Mouse (Mus musculus): ENCODE results near the gene Nup93. TPM values are rescaled to one million over a fixed set of nuclear protein-coding genes. Genes with fewer than 3 reads are reported as not detected.
A peak's percentile ranks its signal among the peaks of the same experiment; 100 is the strongest.
"Not testable (repeated sequence)": the region's sequence is repeated elsewhere in the genome, so short reads cannot be mapped to it uniquely, and the experiment has no call there.

Gene Nup93
- polyA plus RNA-seq (2014; fragmentation: Nextera tagmentation; extraction: Ambion mirVana) = 118 and 121 TPM in 2 replicates

DNA sequence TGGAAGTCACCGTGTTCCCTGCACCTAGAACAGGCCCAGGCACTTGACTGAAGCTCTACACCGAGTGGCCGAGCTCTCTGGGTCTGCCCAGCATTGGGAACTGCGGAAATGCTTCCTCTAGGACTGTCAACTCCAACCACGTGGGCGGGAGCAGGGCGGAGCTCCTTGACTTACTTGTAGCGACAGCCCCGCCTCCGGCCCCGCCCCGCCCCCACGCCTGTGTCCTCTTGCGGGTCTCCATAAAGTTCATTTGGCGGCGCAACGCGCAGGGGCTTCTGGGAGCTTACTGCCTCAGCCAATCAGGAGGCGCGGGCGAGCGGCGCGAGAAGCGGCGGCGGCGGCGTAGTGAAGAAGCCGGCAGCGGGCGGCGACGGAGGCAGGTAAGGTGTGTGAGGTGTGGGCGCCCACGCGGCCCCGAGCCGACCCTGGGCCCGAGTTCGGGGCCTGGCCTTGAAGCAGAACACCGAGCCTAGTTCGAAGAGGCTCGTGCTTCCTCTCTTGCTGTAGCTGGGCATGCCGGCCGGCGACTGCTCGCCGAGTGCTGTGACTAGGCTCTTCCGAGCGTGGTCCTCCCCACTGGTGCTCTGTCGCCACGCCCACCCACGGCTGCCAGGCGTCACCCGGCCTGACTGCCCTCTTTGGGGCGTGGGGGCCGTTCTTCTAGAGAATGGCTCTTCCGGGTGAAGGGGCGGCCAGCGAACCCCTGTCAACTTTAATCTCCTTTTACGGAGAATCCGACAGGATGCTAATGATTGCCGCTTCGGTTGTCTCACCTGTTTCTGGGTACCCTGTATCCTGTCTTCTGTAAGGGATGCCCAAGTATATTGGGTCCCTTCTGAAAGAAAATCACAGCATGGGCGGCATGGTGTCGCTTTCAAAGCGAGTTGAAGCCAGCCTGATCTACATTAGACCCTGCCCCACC is at the start of gene Nup93:
Gene Nup93 (plus strand): TSS at position 313 of the 922 bp plus-strand sequence.
- Histone ChIP-seq H3K9me3 (ENCODE audit: control insufficient read depth, low read length) (no peaks in the 10 kb centered on the region), H3K4me1 (ENCODE audit: control insufficient read depth, insufficient read depth, low read length) (peaks cover 8% of the 10 kb centered on the region), H3K4me2 (peak within 1 kb of the TSS; percentile 90), H3K4me3 (ENCODE audit: low read depth, low read length) (peak within 1 kb of the TSS; percentile 86), H3K9ac (ENCODE audit: low read length) (peak within 1 kb of the TSS; percentile 84), H3K27me3 (ENCODE audit: control insufficient read depth, insufficient read depth, low read length) (no peaks in the 10 kb centered on the region; the same call in 1 of the 2 replicates), H3K27ac (ENCODE audit: low read depth, low read length) (no peak within 1 kb of the TSS), H3K36me3 (ENCODE audit: control insufficient read depth, insufficient read depth, low read length) (no peaks in the 10 kb centered on the region)
- peak; percentile 98 for ATAC-seq (ENCODE audit: low FRiP score)
- under 1% methylated on average over 67 of the region's 68 CpGs for WGBS
- peak; percentile 100 for DNase-seq (ENCODE audit: low spot score, missing footprints)

DNA sequence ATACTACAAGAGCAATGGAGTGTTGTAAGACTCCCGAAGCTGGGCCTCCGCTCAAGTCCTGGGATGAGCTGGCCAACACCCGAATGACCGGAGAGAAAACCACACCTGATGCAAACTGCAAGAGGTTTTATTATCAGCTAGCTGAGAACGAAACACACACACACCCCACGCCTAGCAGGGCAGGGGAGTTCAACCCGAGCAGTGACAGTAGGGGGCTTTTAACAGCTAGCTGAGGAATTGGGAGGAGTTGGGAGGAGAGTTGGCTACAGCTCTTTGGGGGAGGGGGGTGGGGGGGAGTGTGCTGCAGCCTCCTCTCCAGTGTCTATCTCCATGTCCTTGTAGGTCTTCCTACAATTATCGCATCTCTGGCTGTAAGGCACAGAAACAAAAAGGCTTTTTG is 48.6 kb upstream of the Nup93 start:
- not testable (repeated sequence) for H3K4me1 ChIP-seq (ENCODE audit: control insufficient read depth, insufficient read depth, low read length); ATAC-seq (ENCODE audit: low FRiP score); H3K4me3 ChIP-seq (ENCODE audit: low read depth, low read length); H3K27me3 ChIP-seq (ENCODE audit: control insufficient read depth, insufficient read depth, low read length); H3K9ac ChIP-seq (ENCODE audit: low read length); H3K36me3 ChIP-seq (ENCODE audit: control insufficient read depth, insufficient read depth, low read length); H3K9me3 ChIP-seq (ENCODE audit: control insufficient read depth, low read length); H3K27ac ChIP-seq (ENCODE audit: low read depth, low read length); H3K4me2 ChIP-seq
- peak; percentile 59 for DNase-seq (ENCODE audit: low spot score, missing footprints)
- WGBS = 77% methylated on average over 8 of the region's 8 CpGs

DNA sequence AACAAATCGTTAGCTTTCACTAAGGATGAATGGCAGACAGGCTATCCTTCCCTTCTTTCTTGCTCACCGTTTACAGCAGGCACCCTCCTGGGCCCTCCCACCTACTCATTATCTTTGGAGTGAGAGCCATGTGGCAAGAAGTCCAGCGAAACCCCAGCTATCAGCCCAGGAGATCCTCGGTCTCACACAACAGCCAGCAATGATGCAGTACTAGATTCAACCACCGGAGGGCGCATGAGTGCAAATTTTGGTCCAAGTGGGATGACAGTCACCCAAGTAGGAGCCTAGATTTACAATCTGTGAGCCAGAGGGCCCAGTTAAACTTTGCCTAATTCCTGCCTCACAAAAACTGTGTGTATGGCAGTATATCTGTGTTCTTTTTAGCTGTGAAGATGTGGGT is 47.1 kb upstream of the Nup93 start:
- no peaks in the 10 kb centered on the region for H3K9me3 ChIP-seq (ENCODE audit: control insufficient read depth, low read length)
- H3K4me3 ChIP-seq (ENCODE audit: low read depth, low read length) = no peak overlapping the region
- no peaks in the 10 kb centered on the region for H3K36me3 ChIP-seq (ENCODE audit: control insufficient read depth, insufficient read depth, low read length)
- no peak overlapping the region for H3K9ac ChIP-seq (ENCODE audit: low read length)
- ATAC-seq (ENCODE audit: low FRiP score) (peak; percentile 58), DNase-seq (ENCODE audit: low spot score, missing footprints) (peak; percentile 100)
- no peak overlapping the region for H3K4me2 ChIP-seq
- no peak overlapping the region for H3K27ac ChIP-seq (ENCODE audit: low read depth, low read length)
- WGBS = 2% methylated on average over 6 of the region's 6 CpGs
- peaks cover 6% of the 10 kb centered on the region for H3K4me1 ChIP-seq (ENCODE audit: control insufficient read depth, insufficient read depth, low read length)
- peaks cover 22% of the 10 kb centered on the region for H3K27me3 ChIP-seq (ENCODE audit: control insufficient read depth, insufficient read depth, low read length)

DNA sequence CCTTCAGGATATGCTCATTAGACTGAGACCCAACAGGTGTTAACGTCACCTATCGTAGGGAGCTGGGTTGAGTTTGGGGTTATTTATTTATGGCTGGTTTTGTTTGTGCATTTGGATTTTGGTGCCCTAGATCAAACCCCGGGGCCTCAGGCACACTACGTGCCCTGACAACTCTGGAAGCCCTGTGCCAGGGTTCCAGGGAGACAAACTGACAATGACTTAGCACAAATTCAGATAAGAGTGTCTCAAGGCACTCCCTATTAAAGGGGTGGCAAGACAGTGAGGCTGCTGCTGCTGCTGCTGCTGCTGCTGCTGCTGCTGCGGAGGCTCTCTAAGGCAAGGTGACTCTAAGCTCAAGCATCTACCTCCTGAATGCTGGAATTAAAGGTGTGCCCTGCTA is 44.8 kb upstream of the Nup93 start:
- 93% methylated on average over 5 of the region's 5 CpGs for WGBS
- Histone ChIP-seq H3K27ac (ENCODE audit: low read depth, low read length) (no peak overlapping the region), H3K27me3 (ENCODE audit: control insufficient read depth, insufficient read depth, low read length) (peaks cover 44% of the 10 kb centered on the region)

DNA sequence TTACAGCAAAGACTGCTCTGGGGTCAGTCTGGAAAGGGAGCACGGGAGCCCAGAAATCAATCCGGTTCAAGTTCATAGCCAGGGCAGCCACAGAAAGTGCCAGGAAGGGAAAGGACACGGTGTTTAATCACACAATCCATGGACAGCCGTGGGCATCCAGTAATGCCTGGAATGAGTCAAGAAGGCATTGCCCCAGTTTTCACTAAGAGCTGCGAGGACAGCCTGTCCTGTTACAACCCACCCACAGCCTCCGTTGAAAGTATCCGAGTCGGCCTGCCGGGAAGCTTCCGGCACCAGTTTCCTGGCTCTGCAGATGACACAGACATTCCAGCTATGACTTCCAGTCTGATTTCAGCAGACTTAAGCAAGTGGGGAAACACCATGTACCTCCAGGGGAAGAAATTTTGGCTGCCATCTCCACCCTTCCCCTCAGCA is 43.0 kb upstream of the Nup93 start:
- no peak overlapping the region for H3K4me2 ChIP-seq
- DNase-seq (ENCODE audit: low spot score, missing footprints) = no peak
- peaks cover 52% of the 10 kb centered on the region for H3K27me3 ChIP-seq (ENCODE audit: control insufficient read depth, insufficient read depth, low read length)
- H3K4me1 ChIP-seq (ENCODE audit: control insufficient read depth, insufficient read depth, low read length) = peaks cover 16% of the 10 kb centered on the region
- H3K9ac ChIP-seq (ENCODE audit: low read length) = no peak overlapping the region
- no peak for ATAC-seq (ENCODE audit: low FRiP score)
- 51% methylated on average over 10 of the region's 10 CpGs for WGBS
- no peak overlapping the region for H3K4me3 ChIP-seq (ENCODE audit: low read depth, low read length)
- no peak overlapping the region for H3K27ac ChIP-seq (ENCODE audit: low read depth, low read length)
- no peaks in the 10 kb centered on the region for H3K9me3 ChIP-seq (ENCODE audit: control insufficient read depth, low read length)
- H3K36me3 ChIP-seq (ENCODE audit: control insufficient read depth, insufficient read depth, low read length) = no peaks in the 10 kb centered on the region

More for the DNA sequence above, 44.8 kb upstream of the Nup93 start:
- no peak for DNase-seq (ENCODE audit: low spot score, missing footprints)
- H3K36me3 ChIP-seq (ENCODE audit: control insufficient read depth, insufficient read depth, low read length) = no peaks in the 10 kb centered on the region
- no peaks in the 10 kb centered on the region for H3K9me3 ChIP-seq (ENCODE audit: control insufficient read depth, low read length)
- no peak overlapping the region for H3K4me3 ChIP-seq (ENCODE audit: low read depth, low read length)
- no peak overlapping the region for H3K9ac ChIP-seq (ENCODE audit: low read length)
- H3K4me2 ChIP-seq = no peak overlapping the region
- peaks cover 16% of the 10 kb centered on the region for H3K4me1 ChIP-seq (ENCODE audit: control insufficient read depth, insufficient read depth, low read length)
- no peak for ATAC-seq (ENCODE audit: low FRiP score)

DNA sequence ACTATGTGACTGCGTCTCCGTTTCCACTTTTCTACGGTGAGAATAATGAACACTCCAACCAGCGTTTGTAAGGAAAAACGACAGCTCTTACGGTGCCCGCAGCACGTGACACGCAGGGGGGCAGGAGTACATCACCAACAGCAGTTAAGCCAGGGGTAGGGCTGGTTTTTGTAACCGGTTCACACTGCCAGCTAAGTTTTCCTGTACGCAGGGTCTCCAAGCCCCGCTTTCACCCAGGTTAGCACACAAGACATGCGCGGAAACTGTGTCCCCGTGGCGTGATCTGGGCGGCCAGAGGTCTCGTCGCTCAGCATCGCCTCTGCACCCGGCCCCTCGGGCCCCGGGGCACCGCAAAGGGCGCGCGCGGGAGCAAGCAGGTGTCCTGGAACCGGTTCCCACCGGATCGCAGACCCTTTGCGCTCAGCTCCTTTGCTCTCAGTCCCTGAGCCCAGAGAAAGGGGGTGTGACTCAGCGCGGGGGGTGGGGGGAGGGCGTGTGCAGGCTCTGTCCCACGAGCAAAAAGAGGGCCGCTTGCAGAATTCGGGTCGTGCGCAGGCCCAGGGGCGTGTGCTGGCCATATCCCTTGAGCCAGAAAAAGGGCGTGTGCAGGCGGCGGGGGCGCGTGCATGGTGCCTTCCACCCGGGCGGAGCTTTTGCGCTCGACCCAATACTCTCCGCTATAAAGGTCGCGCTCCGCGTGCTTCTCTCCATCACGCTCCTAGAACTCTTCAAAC is 42.1 kb upstream of the Nup93 start, which contains the start of gene Mt2:
Gene Mt2 (plus strand): TSS at position 590 of the 734 bp plus-strand sequence.
- Histone ChIP-seq H3K4me2 (peak within 1 kb of the TSS; percentile 53), H3K9me3 (ENCODE audit: control insufficient read depth, low read length) (no peaks in the 10 kb centered on the region), H3K36me3 (ENCODE audit: control insufficient read depth, insufficient read depth, low read length) (no peaks in the 10 kb centered on the region), H3K4me3 (ENCODE audit: low read depth, low read length) (peak within 1 kb of the TSS; percentile 36), H3K27me3 (ENCODE audit: control insufficient read depth, insufficient read depth, low read length) (peaks cover 60% of the 10 kb centered on the region), H3K9ac (ENCODE audit: low read length) (peak within 1 kb of the TSS; percentile 35), H3K4me1 (ENCODE audit: control insufficient read depth, insufficient read depth, low read length) (peaks cover 16% of the 10 kb centered on the region), H3K27ac (ENCODE audit: low read depth, low read length) (no peak within 1 kb of the TSS)
- peak; percentile 71; the same call in 1 of the 2 replicates for ATAC-seq (ENCODE audit: low FRiP score)
- peak; percentile 97 for DNase-seq (ENCODE audit: low spot score, missing footprints)
- under 1% methylated on average over 56 of the region's 56 CpGs for whole genome bisulfite sequencing

DNA sequence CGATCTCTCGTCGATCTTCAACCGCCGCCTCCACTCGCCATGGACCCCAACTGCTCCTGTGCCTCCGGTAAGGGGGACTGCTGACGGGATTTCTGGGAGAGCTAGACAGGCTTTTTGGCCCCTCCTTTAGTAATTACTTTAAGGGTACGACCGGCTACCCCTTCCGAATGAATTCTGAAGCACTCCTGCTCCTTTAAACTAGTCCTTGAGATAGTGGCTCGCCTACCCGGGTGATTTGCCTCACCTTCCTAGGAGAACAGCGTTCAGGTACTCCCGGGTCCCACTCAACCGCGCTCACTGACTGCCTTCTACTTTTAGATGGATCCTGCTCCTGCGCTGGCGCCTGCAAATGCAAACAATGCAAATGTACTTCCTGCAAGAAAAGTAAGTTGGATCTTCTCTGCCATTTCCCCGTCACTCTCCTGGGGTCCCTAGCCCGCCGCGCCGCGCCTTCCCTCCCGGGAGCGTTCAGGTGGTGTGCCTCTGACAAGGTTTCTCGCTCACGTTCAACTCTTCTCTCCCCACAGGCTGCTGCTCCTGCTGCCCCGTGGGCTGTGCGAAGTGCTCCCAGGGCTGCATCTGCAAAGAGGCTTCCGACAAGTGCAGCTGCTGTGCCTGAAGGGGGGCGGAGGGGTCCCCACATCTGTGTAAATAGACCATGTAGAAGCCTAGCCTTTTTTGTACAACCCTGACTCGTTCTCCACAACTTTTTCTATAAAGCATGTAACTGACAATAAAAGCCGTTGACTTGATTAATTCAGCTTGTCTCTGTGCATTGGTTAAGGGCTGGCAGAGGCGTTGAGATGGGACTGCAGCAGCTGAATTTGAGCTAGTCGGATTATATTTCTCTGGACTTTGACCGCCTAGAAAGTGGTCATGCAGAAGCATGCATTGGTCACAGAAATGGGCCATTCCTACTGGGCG is 41.3 kb upstream of the Nup93 start:
- Histone ChIP-seq H3K4me2 (peak overlapping the region; percentile 53), H3K27me3 (ENCODE audit: control insufficient read depth, insufficient read depth, low read length) (peaks cover 67% of the 10 kb centered on the region), H3K4me1 (ENCODE audit: control insufficient read depth, insufficient read depth, low read length) (peaks cover 16% of the 10 kb centered on the region), H3K9me3 (ENCODE audit: control insufficient read depth, low read length) (no peaks in the 10 kb centered on the region), H3K27ac (ENCODE audit: low read depth, low read length) (no peak overlapping the region), H3K9ac (ENCODE audit: low read length) (peak overlapping the region; percentile 30; the same call in 1 of the 2 replicates), H3K36me3 (ENCODE audit: control insufficient read depth, insufficient read depth, low read length) (no peaks in the 10 kb centered on the region), H3K4me3 (ENCODE audit: low read depth, low read length) (peak overlapping the region; percentile 36)
- ATAC-seq (ENCODE audit: low FRiP score) = peak; percentile 33; the same call in 1 of the 2 replicates
- 1% methylated on average over 39 of the region's 39 CpGs for WGBS
- peak; percentile 93 for DNase-seq (ENCODE audit: low spot score, missing footprints)

DNA sequence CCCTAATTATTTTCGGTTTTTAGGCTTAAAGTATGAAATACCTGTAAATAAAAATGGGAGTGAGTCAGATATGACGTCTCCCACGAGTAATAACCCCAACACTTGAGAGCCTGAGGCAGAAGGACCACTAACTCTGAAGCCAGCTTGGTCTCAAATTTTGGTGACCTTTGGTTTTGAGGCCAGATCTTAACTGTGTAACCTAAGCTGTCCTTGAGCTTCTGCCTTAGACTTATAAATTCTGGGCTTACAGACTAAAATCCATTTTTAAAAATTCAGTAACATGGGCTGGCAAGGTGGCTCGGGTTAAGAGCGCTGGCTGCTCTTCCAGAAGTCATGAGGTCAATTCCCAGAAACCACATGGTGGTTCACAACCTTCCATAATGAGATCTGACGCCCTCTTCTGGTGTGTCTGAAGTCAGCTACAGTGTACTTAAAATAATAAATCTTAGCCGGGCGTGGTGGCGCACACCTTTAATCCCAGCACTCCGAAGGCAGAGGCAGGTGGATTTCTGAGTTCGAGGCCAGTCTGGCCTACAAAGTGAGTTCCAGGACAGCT is 40.4 kb upstream of the Nup93 start:
- H3K9ac ChIP-seq (ENCODE audit: low read length) = no peak overlapping the region
- WGBS = 46% methylated on average over 11 of the region's 11 CpGs
- DNase-seq (ENCODE audit: low spot score, missing footprints) (no peak), ATAC-seq (ENCODE audit: low FRiP score) (no peak)
- H3K9me3 ChIP-seq (ENCODE audit: control insufficient read depth, low read length) = no peaks in the 10 kb centered on the region
- no peaks in the 10 kb centered on the region for H3K36me3 ChIP-seq (ENCODE audit: control insufficient read depth, insufficient read depth, low read length)
- peaks cover 74% of the 10 kb centered on the region for H3K27me3 ChIP-seq (ENCODE audit: control insufficient read depth, insufficient read depth, low read length)
- H3K27ac ChIP-seq (ENCODE audit: low read depth, low read length) = no peak overlapping the region
- no peak overlapping the region for H3K4me3 ChIP-seq (ENCODE audit: low read depth, low read length)
- H3K4me1 ChIP-seq (ENCODE audit: control insufficient read depth, insufficient read depth, low read length) = peaks cover 16% of the 10 kb centered on the region
- no peak overlapping the region for H3K4me2 ChIP-seq
